Mouse (Mus musculus): ENCODE results near the gene Hist1h3a.
"Not testable (repeated sequence)": the region's sequence is repeated elsewhere in the genome, so short reads cannot be mapped to it uniquely, and the experiment has no call there.

The Hist1h3a gene

DNA sequence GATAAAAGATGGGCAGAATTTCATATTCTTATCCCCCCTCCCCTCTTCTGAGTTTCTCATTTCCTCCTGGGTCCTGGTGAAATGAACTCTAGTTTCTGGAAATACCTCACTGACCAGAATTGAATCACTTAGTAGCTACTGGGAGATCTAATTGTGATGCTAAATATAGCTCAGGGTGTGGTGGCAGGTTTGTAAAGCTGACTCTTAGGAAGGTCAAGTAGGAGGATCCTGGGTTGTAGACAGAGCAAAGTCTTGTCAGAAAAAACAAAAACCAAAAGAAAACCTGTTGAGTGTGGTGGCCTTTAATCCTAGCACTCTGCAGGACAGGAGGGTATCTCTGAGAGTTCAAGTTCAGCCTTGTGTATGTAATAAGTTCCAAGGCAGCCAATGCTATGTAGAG lies 20.2 kb downstream of the Hist1h3a start:
- DNase-seq (ENCODE audit: low read depth), result no peak

DNA sequence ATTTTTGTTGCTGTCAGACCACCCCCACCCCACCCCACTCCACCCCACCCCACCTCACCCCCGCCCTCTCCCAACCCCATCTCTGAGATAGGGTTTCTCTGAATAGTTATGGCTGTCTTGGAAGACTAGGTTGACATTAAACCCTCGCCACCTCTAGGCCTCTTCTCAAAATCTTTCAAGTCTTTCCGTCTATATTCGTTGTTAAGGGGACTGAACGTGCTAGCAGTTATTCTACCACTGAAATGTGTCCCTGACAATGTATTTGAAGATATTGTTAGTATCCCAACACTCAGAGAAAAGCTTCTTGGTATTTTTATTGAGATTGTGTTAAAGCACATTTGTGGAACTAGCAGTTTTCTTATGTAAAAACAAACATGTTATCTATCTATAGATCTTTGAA lies 21.3 kb downstream of the Hist1h3a start:
- DNase-seq (ENCODE audit: low read depth), result no peak

DNA sequence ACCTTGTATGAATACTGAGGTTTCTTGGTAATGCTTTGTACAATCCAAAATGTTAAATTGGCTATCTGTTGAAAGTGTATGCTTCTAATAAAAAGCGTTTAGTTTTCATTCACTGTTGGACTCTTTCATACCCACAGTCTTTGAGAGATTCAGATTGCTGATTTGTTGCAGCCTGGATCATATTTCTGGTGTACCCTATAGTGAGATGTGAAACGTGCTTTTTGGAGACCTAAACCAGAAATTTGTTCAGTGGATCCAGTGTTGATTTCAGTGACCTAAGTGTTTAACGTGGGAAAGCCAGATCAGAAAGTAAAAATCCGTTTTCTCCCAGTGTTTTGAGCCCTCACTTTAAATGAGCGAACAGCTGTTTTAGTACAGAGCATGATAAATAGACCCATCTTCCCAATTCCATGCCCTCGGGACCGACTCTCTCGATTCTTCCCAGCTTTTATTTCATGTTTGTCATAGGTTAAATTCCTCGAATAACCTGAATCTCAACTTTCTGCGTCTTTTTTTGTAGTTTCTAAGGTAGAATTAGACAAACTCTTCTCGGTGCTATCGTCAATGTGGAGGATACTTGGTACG lies 21.8 kb downstream of the Hist1h3a start:
- no peak for DNase-seq (ENCODE audit: low read depth)

GRCm38 (mm10) chr13:23739922-23740252 lies 22.3 kb downstream of the Hist1h3a start:
- DNase-seq (ENCODE audit: low read depth), result no peak

DNA sequence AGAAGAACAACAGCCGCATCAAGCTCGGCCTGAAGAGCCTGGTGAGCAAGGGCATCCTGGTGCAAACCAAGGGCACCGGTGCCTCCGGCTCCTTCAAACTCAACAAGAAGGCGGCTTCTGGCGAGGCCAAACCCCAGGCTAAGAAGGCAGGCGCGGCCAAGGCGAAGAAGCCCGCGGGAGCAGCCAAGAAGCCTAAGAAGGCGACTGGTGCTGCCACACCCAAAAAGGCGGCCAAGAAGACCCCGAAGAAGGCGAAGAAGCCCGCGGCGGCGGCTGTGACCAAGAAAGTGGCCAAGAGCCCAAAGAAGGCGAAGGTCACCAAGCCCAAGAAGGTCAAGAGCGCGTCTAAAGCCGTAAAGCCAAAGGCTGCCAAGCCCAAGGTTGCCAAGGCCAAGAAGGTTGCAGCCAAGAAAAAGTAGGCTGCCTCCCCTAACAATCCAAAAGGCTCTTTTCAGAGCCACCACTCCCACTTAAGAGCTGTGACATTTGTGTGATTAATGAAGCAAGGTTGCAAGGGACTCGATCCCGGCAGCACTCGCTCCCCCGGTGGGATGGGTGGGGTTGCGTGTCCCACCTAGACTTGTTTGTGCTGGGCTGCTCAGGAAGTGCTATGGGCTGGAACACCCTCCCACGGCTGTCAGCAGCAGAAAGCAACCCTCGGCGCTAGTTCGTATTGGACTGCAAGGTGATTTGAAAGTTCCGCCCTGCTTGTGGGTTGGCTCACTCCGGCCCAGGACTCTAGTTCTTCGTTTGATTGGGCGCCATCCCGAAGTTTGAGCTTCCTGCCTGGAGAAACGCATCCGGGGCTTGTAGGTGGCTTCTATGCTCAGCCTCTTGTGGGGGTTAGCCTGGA lies 22.9 kb downstream of the Hist1h3a start:
- no peak for DNase-seq (ENCODE audit: low read depth)

- peak; percentile 88 for DNase-seq (ENCODE audit: low read depth)
Observed at GRCm38 (mm10) chr13:23738677-23739068, 23.5 kb downstream of the Hist1h3a start, which contains the start of gene Hist1h1c. TSS of gene Hist1h1c (plus strand) at chr13:23738808.

GRCm38 (mm10) chr13:23738041-23738440 lies 24.1 kb downstream of the Hist1h3a start:
- no peak for DNase-seq (ENCODE audit: low read depth)

GRCm38 (mm10) chr13:23737091-23737490 lies 25.1 kb downstream of the Hist1h3a start:
- no peak for DNase-seq (ENCODE audit: low read depth)

DNA sequence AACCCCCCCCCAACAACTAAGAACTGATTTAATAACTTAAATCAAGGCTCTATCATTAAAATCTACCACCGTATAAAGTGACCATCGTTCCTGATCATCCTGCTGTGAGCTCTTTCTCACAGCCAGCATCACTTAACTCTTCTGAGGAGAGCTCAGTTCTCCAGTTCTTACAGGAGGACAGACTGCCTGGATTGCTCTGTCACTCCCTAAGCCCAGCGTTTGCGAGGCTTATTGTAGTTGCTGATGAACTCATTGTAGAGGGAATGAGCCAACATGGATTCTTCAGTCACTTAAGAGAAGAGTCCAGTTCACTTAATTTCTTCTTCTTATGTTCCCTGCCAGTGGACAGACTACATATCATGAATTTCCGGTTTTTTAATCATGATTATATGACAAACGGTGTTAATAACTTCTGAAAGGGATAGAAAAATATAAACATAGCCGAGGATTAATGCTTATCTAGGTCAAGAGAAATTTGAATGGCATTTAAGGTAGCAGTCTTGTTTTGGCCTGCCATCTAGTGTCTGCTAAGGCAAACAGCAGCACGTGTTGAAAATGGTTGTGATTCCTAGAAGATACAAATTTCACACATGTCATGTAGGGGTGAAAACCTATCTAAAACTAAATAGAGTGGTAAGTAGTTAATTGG lies 29.9 kb downstream of the Hist1h3a start:
- no peak for DNase-seq (ENCODE audit: low read depth)

DNA sequence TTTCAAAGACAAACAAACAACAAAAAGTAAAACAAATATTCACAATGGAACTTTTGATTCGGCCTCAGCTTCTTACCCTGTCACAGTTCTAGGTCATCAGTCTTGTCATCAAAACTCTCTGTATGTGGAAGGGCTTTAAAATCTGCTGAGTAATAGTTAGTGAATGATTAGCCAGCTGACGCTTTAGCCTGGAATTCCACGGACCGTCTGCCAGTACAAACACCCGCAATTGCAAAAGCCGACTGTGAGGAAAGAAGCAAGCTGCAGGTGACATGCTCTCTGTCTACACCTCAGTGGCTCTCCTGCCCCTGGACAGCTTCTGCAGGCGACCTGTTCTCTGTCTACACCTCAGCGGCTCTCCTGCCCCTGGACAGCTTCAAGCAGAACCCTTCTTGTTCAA lies 31.7 kb downstream of the Hist1h3a start:
- no peak for DNase-seq (ENCODE audit: low read depth)

DNA sequence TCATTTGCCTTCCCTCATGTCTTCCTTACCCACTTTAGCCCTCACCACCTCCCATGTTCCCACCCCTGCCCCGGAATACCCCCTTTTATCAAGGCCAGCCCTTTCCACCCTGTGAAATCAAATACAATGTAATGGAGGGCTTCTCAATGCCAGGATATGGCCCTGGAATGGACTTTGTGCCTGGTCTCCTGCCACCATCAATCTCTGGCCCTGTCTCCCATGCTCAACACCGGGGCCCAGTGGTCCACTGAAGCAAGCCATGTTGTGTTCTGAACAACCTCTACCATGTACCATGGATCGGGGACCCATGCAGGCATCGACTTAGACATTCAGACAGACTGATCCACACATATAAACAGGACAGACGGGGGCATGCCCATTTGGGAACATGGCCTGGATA lies 32.5 kb downstream of the Hist1h3a start:
- no peak for DNase-seq (ENCODE audit: low read depth)

GRCm38 (mm10) chr13:23729192-23729525 lies 33.0 kb downstream of the Hist1h3a start:
- DNase-seq (ENCODE audit: low read depth), result no peak

- no peak for DNase-seq (ENCODE audit: low read depth)
Observed at GRCm38 (mm10) chr13:23728472-23729191, 33.6 kb downstream of the Hist1h3a start.

DNA sequence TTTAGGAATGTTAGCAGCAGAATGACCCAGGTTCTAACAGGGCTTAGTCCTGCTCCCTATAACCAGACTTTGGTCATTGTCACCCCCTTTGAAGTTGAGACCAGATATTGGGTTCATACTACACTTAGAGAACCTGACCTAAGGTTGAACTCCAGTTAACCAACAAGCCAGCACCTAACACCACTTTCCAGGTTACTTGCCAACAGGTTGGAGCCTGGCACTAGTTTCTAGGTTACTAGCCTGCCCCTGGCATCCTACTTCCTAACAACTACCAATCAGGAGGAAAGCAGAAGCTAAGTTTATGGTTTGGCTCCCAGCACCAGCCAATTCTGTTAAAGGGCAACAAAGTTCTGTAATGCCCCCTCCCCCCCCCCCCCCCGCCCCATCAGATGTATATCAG lies 37.0 kb downstream of the Hist1h3a start:
- no peak for DNase-seq (ENCODE audit: low read depth)

DNA sequence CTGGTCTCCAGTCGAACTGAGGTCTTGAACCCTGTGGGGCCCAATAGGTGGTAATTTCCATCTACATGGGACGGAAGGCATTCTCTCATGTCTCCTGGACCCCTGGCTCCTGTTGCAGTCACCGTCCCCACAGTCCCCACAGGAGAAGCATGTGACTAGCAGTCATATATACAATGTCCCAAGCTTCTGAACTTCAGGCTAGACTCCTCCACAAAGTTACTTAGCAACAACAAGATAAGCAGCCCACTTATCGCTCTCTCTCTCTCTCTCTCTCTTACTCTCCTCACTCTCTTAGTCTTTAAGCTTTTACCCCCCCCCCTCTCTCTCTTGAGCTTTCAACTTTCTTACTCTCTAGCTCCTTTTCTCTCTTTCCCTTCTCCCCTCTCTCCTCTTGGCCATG lies 37.9 kb downstream of the Hist1h3a start:
- no peak for DNase-seq (ENCODE audit: low read depth)

DNA sequence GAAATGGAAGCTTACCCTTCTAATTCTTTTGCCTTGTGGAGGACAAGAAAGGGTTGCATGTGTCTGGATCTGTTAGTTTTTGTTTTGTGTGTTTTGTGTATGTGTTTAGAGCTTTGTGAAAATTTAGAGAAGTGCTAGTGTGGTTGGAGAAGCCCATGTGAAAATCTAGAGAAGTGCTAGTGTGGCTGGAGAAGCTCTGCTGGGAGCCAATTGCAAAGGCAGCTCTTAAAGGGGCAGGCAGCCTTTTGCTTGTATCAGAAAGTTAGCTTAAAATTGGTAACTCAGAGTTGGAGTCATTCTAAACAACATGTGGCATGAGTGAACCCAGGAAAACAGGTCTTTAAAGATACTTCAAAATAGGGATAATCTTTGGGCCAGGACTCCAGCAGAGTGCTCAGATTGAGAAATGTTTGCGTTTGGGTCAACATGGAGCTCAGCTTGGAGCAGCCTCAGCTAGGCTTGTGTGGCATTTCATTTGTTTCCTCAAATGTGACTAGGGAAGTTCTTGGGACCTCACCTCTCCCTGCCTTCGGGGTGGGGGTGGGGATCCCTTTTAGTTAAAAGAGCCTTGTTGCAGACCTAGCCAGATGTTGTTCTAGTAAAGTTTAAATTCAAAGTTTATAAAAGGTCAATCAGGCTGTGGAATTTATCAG lies 44.5 kb downstream of the Hist1h3a start:
- not testable (repeated sequence) for DNase-seq (ENCODE audit: low read depth)

DNA sequence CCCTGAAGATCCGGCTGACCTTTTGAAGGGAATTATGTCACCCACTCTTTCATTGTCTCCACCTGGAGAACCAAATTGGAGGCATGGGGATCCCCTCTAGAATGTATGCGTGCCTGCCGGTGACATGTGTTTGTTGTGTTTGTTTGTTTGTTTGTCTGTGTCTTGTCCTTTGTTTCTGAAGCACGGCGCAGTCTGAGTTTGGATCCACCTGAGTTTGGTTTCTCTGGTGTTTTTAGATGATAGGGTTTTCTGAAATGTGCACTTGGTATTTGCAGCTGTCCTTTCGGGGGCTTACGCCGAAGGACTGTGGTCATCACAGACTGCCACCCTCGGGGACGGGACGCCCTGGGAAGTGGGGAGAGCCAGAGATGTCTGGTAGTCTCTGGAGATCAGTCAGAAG lies 45.0 kb downstream of the Hist1h3a start:
- DNase-seq (ENCODE audit: low read depth), result no peak

DNA sequence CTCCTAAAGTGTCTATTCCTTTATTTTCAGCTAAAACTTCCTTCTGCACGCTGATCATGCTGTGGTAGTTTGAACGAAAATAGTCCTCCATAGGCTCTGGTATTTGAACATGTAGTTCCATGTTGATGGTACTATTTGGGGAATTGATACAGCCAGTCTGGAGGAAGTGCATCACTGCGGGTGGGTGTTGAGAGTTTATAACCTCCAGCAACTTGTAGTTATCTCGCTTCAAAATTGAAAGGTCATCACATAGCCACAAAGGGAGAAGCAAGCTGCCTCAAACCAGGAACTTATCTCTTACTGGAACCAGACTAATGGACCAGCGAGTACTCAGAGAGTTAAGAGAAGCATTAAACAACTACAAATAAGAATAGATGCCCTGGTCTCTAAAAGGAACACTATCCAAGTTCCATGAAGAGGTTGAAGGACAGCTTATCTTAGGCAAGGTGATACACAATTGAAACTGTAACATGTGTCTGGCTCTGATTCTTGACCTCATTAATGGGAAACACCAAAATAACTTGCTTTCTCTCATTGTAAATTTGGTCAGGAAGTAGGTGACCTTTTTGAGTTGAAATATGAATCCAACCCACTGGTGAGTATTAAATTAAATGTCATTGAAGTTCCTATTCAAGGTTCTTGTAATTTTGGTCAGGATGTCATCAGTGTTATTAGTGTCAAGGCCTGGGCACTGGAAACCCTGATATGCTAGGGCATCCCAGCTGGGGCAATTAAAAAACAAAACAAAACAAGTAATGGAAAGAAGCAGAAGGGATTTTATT lies 45.7 kb downstream of the Hist1h3a start:
- no peak for DNase-seq (ENCODE audit: low read depth)
